Mouse (Mus musculus): ENCODE data around the gene Pdss2.

Pdss2 gene

DNA sequence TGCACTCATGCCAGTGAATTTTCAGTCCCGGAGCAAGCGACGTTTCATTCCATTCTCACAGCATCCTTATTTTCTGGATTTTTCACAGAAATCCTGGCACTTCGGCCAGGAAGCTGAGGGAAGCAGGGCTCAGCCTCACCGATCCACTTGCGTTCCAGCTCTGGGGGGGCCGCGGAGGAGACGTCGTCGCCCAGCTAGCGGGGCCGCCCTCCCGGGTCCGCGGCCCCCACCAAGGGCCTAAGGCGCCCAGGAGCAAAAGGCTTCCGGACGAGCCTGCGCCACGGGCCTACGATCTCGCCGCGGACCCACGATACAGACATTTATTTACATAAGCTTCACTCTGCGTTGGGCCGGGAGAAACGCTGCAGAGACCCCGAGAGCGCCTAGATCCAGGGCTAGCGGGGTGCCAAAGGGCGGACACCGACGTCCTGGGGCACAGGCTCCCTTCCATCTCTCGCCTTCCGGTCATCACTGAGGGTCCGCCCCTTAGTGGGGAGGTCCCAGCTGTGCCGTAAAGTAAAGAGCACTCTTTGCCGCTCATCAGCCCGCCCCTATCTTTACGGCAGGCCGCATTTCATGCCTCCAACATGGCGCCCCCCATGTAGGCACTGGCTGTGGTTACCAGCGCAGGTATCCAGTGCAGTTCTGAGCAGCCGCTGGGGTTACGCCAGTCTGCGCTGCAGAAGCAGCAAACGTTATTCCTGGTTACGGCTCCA lies at the start of gene Pdss2:
TSS of gene Pdss2 (plus strand) at position 577 of the 716 bp plus-strand sequence.
- in situ Hi-C loops (cut with MboI, MseI): no loop called here

DNA sequence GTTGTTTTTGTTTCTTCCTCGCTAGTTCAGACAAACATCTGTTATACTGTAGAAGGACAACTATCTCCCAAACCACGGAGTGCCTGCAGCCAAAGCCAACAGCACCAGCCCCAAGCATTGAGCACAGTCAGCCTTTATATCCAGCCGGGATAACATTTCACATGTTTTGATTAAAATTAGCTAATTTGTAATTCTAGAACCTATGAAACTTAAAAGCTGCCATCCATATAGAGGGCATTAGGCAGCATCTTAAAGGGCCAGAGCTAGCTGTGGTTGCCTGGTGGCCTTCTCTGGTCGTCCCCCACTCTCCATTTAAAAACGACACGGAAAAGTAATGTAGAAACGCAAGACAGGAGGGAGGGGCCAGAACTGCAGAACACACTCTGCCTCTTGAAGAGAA lies 49.2 kb upstream of the Pdss2 start:
- in situ Hi-C loops (cut with MboI, MseI): no loop called here

DNA sequence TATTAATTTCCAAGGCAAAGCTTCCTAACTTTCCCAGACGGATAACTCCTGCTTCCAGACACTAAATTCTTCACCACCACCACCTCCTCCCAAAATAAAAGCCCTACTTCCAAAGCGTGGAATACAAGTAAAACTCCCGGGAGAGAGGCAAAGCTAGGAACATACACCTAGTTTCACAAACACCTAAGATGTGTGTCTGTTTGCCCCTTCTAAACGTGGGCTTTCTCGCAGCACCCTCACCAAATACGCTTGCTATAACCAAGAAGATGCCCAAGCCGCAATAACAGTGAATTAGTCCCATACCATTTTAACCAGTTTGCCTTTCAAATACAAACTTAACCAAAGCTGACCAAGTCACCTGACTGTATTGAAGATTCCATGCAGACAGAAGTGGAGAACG lies 48.7 kb upstream of the Pdss2 start:
- in situ Hi-C loops (cut with MboI, MseI): no loop called here

DNA sequence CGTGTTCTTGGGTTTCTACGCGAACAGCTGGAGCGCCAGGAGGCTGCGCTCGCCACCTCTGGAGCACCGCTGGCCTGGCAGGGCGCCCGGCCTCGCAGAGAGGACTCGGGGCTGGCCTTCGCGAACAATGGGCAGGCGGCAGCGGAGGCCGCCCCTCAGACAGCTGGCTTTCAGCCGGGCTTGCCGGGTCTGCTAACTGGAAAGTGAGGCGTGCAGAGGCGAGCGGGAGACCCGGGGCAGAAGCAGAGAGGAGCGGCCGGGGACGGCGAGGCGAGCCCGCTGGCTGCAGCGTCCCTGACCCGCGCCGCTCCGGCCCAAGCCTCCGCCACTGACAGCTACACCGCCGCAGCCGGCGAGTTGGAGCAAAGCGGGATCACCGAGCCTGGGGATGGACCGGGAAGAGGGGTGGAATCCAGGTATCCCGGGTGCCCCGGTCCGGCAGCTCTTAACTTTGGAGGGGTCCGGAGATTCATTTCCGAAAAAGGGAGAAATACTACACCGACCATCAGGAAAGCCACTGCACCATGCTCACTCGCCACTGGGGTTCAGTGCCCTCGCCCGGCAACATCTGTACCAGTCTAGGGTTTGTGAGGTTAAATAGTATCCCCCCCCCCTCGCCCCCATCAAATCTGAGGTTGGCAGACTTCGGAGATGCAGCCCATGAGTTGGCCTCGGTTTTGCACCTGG lies 48.0 kb upstream of the Pdss2 start:
- in situ Hi-C loops (cut with MboI, MseI): no loop called here

DNA sequence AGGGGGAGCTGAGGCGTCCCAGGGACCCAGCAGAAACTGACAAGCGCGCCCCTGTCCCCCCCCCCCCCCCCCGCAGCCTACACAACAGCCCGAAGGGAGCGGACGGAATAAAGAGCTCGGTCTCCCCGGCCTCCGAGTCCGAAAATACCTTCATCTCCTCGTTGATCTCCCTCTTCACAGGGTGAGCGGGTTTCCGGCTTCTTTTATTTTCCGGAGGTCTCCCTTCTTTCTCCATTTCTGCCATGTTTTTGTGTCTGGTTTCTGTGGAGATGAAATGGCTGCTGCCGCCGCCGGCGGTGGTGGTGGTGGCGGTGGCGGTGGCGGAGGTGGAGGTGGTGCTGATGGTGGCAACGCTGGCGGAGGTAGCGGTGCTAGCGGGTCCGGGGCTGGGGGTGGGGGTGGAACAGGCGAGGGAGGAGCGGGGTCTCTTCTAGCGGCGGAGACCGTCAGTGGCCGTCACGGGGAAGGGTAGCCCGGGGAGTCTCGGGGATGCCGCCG lies 47.4 kb upstream of the Pdss2 start:
- in situ Hi-C loops (cut with MboI, MseI): no loop called here

DNA sequence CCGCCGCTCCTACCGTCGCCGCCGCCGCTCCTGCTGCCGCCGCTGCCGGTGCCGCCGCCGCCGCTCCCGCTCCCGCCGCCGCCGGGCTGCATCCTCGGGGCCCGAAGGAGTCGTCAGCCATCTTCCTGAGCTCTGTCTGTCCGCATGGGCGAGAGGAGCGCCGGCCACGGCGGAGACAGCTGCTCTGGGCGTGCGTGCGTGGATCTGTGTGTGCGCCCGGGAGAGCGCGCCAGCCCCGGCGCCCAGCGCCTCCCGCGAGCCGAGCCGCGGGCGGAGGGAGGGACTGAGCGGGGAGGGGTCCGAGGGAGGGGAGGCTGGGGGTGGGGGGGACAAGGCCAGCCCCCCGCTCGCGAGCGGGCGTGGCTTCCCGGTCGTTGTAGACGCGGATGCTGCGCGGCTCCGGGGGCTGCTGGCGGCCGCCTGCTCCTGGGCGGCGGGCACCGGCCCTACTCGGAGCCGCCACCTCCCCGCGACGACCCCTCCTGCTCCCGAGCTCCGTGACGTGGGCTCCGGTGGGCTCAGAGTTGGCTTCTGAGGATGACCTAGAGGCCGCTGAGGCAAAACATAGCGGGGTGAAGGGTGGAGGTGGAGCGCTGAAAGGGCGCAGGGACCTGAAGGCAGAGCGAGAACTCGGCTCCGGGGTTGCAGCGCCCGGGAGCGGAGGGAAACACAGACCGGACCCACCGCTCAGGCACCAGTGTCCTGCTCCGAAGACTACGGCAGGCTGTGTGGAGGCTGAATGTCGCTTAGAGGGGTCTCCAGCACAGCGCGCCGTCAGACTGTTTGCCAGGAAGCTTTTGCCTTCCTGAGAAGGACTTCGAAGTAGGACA lies 46.7 kb upstream of the Pdss2 start, which contains the start of the genes Sobp and 9030612E09Rik:
TSS of gene Sobp (minus strand) at position 205 of the 830 bp plus-strand sequence.
TSS of gene 9030612E09Rik (plus strand) at position 379 of the 830 bp plus-strand sequence.
- in situ Hi-C loops (cut with MboI, MseI): no loop called here

DNA sequence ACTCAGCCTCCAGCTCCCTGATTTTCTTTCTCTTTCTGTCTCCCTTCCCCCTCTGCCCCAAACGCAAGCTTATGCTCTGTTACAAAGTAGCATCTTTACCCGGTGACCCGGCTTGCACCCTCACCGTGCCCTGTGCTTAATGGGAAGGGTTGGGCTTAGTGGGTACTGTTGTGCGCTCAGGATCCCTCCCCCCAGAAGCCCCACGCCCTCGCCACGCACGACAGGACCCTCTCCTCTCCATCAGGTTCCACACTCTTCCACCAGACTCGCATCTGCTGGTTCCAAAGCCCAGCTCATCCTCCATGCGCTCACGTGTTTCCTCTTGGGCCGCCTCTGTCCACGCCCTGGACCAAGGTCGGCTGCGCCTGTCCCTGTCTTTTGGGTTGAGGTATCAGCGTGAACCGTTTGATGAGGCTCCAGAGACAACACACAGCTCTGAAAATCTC lies 46.1 kb upstream of the Pdss2 start:
- in situ Hi-C loops (cut with MboI, MseI): no loop called here

DNA sequence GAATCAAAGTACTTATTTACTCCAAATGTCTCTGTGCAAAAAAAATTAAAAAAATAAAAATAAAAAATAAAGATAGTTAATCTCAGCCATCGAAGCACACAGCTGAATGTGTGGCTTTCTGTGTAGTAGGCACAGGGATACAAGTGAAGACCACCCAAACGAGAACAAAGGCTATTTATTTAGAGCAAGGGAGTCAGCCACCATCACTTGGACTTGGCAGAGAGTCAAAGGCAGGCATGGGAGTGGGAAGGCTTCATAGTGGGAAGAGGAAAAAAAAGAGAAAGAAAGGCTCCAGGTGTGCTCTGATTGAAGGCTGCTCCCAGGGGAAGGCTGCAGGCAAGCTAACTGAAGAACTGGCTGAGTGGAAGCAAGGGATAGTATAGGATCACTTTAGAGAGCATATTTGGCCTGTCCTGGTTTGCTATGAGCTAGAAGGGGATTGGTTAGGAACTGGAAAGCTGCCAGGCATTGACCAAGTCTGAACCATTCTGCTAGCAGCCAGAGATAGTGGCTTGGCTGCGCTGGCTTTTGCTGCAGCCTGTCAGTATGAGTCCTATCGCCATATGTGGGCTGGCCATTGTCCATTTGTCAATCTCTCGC lies 40.9 kb upstream of the Pdss2 start:
- in situ Hi-C loops (cut with MboI, MseI): no loop called here

DNA sequence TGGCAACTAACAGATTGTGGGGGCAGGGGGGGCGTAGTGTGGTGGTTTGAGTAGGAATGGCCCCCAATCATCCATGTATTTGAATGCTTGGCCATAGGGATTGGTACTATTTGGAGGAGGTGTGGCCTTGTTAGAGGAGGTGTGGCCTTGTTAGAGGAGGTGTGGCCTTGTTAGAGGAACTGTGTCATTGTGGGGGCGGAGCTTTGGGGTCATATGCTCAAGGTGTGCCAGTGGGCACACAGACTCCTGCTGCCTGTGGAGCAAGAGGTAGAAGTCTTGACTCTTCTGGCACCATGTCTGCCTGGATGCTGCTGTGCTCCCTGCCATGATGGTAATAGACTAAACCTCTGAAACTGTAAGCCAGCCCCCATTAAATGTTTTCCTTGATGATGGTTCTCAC lies 21.1 kb upstream of the Pdss2 start:
- in situ Hi-C loops (cut with MboI, MseI): no loop called here

DNA sequence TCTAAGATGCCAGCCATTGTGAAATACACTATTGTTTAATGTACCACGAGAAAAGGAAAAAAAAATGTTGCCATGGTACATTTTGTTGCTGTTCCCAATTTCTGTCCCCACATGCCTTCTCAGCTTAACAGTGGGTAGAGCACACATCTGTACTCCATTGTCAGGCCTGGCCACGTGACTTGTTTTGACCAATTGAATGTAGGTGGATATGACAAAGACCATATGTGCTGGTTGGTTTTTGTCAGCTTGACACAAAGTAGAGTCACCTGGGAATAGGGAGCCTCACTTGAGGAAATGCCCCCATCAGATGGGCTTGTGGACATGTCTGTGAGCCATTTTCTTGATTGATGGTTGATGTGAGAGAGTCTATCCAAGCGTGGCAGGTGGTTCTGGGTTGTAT lies 17.4 kb upstream of the Pdss2 start:
- in situ Hi-C loops (cut with MboI, MseI): no loop called here

DNA sequence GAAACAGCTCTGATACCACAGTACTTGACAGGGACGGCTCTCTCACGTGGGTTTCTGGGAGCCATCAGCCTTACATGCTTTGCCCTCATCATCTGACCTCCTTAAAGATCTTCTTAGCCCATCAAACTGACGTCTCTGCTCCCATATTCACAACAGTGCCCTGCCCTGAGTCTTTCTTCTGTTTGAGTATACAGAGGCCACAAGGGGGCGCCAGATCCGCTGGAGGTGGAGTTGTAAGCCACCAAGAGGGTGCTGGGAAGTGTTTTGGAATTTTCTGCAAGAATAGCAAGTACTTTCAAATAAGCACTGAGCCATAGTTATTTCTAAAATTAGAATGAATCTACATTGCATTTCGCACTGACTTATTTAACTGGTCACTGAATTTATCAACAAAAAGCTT lies 9.4 kb upstream of the Pdss2 start:
- in situ Hi-C loops (cut with MboI, MseI): loop anchor here (10.0 kb wide), 1 partner anchor 173 kb away; no protein-coding TSS in a partner anchor

DNA sequence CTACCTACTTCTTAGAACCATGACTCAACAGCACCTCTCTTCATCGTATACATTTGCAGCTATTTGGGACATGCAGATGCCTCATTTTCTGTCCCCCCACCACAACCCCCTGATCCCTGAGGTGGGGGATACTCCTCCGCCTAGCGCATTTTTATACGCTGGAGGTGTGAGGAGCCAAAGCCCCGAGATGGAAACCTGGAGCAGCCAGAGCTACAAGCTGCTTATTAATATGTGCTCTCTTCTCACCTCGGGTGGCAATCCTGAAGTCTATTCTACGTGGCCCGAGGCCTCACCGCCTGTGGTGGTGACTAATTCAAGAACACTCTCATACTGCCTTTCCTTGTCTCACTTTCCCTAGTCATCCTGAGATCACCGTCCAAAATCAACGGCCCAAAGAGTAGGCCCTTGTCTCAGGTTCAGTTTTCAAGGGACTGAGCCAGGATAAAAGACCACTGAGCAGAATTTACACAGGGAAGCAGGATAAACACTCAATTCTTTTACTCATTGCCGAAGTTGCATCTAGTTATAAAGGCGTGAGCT lies 3.9 kb upstream of the Pdss2 start:
- in situ Hi-C loops (cut with MboI, MseI): loop anchor here (10.0 kb wide), 1 partner anchor 167 kb away; no protein-coding TSS in a partner anchor

DNA sequence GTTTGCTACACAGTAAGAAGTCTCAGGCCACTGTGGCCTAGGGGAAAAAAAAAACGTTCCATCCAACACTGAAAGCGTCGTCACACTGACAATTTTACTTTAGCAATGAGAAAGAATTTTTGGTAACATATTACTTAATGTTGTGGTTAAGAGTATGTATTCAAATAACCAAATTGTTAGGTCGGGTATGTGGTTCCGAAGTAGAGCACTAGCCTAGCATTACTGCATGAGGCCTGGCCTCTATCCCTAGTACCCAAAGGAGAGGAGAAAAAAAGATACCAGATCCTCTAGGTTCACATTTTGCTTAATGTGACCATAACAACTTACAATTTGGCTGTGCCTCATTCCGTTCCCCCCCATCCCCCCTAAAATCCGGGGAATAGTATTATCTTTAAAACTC lies 807 bp upstream of the Pdss2 start:
- in situ Hi-C loops (cut with MboI, MseI): no loop called here

DNA sequence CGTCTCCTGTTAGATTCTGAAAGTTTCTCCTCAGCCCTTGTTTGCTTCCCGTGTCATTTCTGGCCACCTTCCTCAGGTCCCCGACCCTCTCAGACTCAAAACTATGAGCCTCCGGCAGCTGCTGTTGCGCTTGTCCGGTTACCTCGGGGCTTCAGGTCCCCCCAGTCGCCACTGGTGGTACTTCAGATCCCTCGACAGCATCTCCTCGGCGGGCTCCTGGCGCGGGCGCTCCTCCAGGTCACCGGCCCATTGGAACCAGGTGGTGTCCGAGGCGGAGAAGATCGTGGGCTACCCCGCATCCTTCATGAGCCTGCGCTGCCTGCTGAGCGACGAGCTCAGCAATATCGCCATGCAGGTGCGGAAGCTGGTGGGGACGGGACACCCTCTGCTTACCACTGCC lies 373 bp downstream of the Pdss2 start:
- in situ Hi-C loops (cut with MboI, MseI): no loop called here

DNA sequence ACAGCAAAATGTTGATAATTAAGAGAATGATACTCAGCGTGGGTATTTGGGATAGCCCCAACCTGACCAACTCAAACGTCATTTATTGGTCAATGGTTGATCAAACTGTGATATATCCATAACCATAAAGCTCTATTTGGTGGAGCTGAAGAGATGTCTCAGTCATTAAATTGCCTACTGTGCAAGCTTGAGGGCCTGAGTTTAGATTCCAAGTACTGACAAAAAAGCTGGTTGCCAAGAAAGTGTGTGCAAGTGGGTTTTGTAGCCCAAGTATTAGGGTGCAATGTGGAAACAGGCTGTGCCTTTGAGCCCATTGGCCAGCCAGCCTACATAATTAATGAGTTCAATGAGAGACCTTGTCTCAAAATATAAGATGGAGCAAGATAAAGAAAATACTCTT lies 2.1 kb downstream of the Pdss2 start:
- in situ Hi-C loops (cut with MboI, MseI): no loop called here

DNA sequence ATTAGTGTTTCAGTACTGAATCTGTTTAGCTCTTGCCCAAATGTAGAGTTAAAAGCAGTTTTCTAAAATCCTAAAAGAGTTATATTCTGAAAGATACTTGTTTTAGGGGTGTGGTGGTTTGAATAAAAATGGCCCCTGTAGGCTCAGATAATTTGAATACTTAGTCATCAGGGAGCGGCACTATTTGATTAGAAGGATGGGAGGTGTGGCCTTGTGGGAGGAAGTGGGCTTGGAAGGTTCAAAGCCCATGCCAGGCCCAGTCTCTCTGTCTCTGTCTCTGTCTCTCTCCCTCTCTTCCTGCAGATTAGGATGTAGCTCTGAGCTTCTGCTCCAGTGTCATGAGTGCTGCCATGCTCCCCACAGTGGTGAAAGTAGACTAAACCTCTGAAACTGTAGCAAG lies 5.1 kb downstream of the Pdss2 start:
- in situ Hi-C loops (cut with MboI, MseI): no loop called here

DNA sequence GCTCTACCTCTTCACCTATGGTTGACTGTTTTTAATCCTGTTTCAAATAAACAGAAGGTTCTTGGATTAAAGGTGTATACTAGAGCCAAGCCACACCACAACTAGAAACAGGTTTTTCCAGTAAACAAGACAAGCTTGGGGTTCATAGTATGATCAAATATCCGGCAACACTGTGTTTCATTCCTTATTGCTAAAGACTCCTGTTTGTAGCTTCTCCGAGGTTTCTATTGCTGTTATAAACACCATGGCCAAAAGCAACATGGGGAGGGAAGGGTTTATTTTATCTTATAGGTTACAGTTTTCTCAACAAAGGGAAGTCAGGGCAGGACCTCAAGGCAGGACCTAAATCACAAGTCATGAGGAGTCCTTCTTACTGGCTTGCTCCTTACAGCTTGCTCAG lies 8.0 kb downstream of the Pdss2 start:
- in situ Hi-C loops (cut with MboI, MseI): no loop called here

DNA sequence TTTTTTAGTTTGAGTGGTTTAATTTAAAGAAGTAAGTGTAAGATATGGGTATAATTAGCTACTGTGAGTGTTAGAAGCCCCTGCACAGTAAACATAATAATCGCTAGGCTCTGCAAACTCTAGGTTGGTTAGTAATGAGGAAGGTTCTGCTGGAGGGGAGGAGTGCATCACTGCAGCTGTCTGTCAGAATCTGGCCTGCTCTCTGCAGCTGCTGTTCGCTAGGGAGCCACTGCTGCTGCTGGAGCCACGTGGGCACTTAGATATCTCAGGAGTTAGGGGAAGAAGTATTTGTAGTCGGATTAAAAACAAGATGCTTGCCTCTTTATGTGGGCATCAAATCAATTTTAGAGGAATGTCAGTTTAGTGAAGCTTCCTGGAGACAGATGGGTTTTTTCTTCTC lies 13.2 kb downstream of the Pdss2 start:
- in situ Hi-C loops (cut with MboI, MseI): no loop called here

DNA sequence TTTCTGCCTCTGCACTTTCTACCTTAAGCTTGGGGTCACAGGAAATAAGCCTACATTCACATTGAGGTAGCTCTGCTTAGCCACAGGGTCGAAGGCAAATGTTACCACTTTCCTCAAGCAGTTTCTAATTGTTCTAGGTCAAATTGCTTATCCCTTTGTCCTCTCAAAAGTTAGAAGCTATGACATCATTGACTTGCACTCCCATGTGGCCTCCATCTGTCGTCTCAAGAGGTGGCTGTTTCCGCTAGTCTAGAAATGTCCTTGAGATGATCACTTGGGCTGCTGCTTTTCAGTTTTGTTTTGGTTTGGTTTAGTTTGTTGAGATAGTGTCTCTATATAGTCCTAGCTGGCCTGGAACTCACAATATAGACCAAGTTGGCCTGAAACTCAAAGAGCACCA lies 13.7 kb downstream of the Pdss2 start:
- in situ Hi-C loops (cut with MboI, MseI): no loop called here

DNA sequence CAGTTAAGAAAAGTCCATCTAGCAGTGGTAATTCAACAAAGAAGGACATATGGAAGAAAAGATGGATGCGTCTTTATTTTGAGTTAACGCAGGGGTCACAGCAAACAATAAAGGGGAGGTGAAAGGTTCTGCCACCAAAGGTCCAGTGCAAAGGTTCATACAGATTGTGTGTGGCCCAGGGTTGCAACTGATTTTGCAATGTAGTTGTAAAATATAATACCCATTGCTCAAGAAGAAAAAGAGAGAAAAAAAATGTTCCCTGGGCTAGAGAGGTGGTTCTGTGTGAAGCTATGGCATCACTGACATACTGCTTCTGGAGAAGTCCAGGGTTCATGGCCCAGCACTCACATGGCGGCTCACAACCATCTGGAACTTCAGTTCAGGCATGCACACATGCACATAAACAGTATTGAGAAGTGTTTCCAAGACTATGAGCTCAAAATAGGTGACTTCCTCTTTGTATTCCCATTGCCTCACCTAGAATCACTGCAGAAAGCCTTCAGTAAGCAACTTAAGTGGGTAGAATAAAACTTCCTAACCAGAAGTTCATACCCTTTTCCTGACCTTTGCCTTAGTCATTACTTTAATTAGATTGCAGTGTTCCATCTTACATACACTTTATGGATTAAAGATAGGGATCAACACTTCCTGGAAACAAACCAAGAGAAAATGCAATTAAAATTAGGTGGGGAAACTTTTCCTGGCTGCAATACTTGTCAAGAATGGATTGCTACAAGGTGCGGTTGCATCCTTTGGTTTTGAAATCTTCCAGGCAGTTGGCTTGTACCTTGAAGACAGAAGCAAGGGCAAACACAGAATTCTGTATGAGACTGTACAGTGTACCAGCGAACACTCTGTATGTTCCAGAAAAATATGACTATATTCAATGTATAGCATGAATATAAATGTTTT lies 14.7 kb downstream of the Pdss2 start:
- in situ Hi-C loops (cut with MboI, MseI): no loop called here

All from T-helper 2 cell (primary cell).